Mouse (Mus musculus) kidney, adult 2 months (tissue): ENCODE measurements at regions not wholly inside any gene's neighbourhood (a gene's known extent, or its start where the extent isn't known, plus 50 kb on each side); places are given as distances from the start of the nearest gene placed in this dataset.

Experiments used
- CTCF ChIP-seq: fragments of 200-500 bp; conservative IDR thresholded peaks from 2 replicates; pipeline ENCODE4 v1.5.1; 2011; ENCODE audit warnings: low read depth, mild to moderate bottlenecking, control low read depth, low read length, moderate library complexity, mixed read lengths; ENCODE audit not compliant: insufficient read depth, insufficient read length
- POLR2A ChIP-seq: fragments of 200-500 bp; IDR thresholded peaks from one replicate; pipeline ENCODE4 v1.6.1; 2011; ENCODE audit warnings: low read depth, low read length, control low read depth

- no peak for TF ChIP-seq POLR2A
- TF ChIP-seq CTCF, result no peak
Measured at GRCm38 (mm10) chr12:32508671-32509070, 130.2 kb downstream of the Ccdc71l start.
